Mouse (Mus musculus) heart, embryonic 14.5 days (tissue): ENCODE measurements around the gene Pecr. TPM values are rescaled to one million over a fixed set of nuclear protein-coding genes. Genes with fewer than 3 reads are reported as not detected.
"Not testable (repeated sequence)": the region's sequence is repeated elsewhere in the genome, so short reads cannot be mapped to it uniquely, and the experiment has no call there.

ENCODE experiments used
- ATAC-seq: fragments of 200-750 bp; cut with Nextera tagmentation; 2 replicates; pipeline ENCODE4 v1.8.0; 2017; ENCODE audit warnings: low read depth, moderate TSS enrichment; ENCODE audit not compliant: insufficient number of reproducible peaks, insufficient read depth, low FRiP score
- H3K27ac ChIP-seq, 2 experiments: fragments of 200-500 bp in 1 of 2; fragments of 300-500 bp in 1 of 2; sonication (generic) in 1 of 2; replicated peaks in 1 of 2; 2 replicates each; pipeline ENCODE4 v1.5.1; 2012 to 2014; ENCODE audit warnings: low read depth in 2 of 2, low read length in 2 of 2, control low read depth in 1 of 2, mild to moderate bottlenecking in 1 of 2, mixed read lengths in 1 of 2; ENCODE audit not compliant: control insufficient read depth in 1 of 2, insufficient read depth in 1 of 2
- H3K27me3 ChIP-seq: fragments of 300-500 bp; sonication (generic); 2 replicates; pipeline ENCODE4 v1.6.1; 2014; ENCODE audit warnings: mild to moderate bottlenecking, low read length, control low read depth; ENCODE audit not compliant: control insufficient read depth, insufficient read depth
- H3K36me3 ChIP-seq: fragments of 300-500 bp; sonication (generic); 2 replicates; pipeline ENCODE4 v1.6.1; 2014; ENCODE audit warnings: mild to moderate bottlenecking, control low read depth, low read length, mixed read lengths; ENCODE audit not compliant: control insufficient read depth, insufficient read depth
- H3K4me1 ChIP-seq, 2 experiments: fragments of 200-500 bp in 1 of 2; fragments of 300-500 bp in 1 of 2; sonication (generic) in 1 of 2; 2 replicates each; pipeline ENCODE4 v1.6.1; 2012 to 2014; ENCODE audit warnings: low read length in 2 of 2, control low read depth in 1 of 2, mixed read lengths in 1 of 2; ENCODE audit not compliant: control insufficient read depth in 2 of 2, insufficient read depth in 2 of 2
- H3K4me2 ChIP-seq: fragments of 300-500 bp; sonication (generic); 2 replicates; pipeline ENCODE4 v1.6.1; 2014; ENCODE audit warnings: mild to moderate bottlenecking, low read length
- H3K4me3 ChIP-seq, 2 experiments: fragments of 200-500 bp in 1 of 2; fragments of 300-500 bp in 1 of 2; sonication (generic) in 1 of 2; 2 replicates each; pipeline ENCODE4 v1.5.1; 2012 to 2014; ENCODE audit warnings: low read length in 2 of 2, mild to moderate bottlenecking in 2 of 2, control low read depth in 1 of 2, low read depth in 1 of 2, moderate library complexity in 1 of 2; ENCODE audit not compliant: control insufficient read depth in 1 of 2, insufficient read depth in 1 of 2
- H3K9ac ChIP-seq: fragments of 300-500 bp; sonication (generic); 2 replicates; pipeline ENCODE4 v1.6.1; 2014; ENCODE audit warnings: mild to moderate bottlenecking, low read length
- H3K9me3 ChIP-seq: fragments of 300-500 bp; sonication (generic); 2 replicates; pipeline ENCODE4 v1.6.1; 2016; ENCODE audit warnings: low read length, control low read depth; ENCODE audit not compliant: control insufficient read depth
- WGBS: fragments of 180-500 bp; shearing (Covaris S2); extraction: QIAGEN DNeasy Blood & Tissue Kit; methylation state at CpG from one replicate; pipeline ENCODE4 v1.1.7; 2014; 5-methylcytosine and 5-hydroxymethylcytosine counted together
- polyA plus RNA-seq: library from polyadenylated mRNA; unstranded; fragments of >200 nt; fragmentation: Nextera tagmentation; extraction: Ambion mirVana; gene quantifications from 2 replicates; pipeline ENCODE4 v1.2.1, GENCODE M21; 2014

The Pecr gene
- polyA plus RNA-seq, 1 experiment from 2014 or later: 23.8 TPM

GRCm38 (mm10) chr1:72228974-72229373 lies 55.1 kb downstream of the Pecr start:
- H3K9ac ChIP-seq: no peak overlapping the region
- H3K9me3 ChIP-seq: no peaks in the 10 kb centered on the region
- H3K27me3 ChIP-seq: no peaks in the 10 kb centered on the region
- no peak overlapping the region for H3K4me3 ChIP-seq
- H3K36me3 ChIP-seq: no peaks in the 10 kb centered on the region
- WGBS: 43% methylated on average over 3 of the region's 3 CpGs
- H3K4me1 ChIP-seq: no peaks in the 10 kb centered on the region
- no peak overlapping the region for H3K4me2 ChIP-seq
- no peak overlapping the region for H3K27ac ChIP-seq
- no peak for ATAC-seq

- ATAC-seq: no peak
- WGBS: 87% methylated on average over 5 of the region's 5 CpGs
- Histone ChIP-seq H3K4me1 (no peaks in the 10 kb centered on the region), H3K36me3 (no peaks in the 10 kb centered on the region), H3K4me3 (no peak overlapping the region), H3K4me2 (no peak overlapping the region), H3K9ac (no peak overlapping the region), H3K27me3 (no peaks in the 10 kb centered on the region; the same call in 1 of the 2 replicates), H3K27ac (no peak overlapping the region), H3K9me3 (no peaks in the 10 kb centered on the region)
These were observed 56.6 kb downstream of the Pecr start for GRCm38 (mm10) chr1:72227546-72227945.

- Histone ChIP-seq H3K9me3 (no peaks in the 10 kb centered on the region), H3K9ac (no peak overlapping the region), H3K4me2 (peak overlapping the region; percentile 77), H3K27ac (peak overlapping the region in 1 of 2 experiments; percentile 9; a peak in 1 of 4 replicates), H3K27me3 (no peaks in the 10 kb centered on the region; the same call in 1 of the 2 replicates), H3K4me1 (no peaks in the 10 kb centered on the region), H3K36me3 (no peaks in the 10 kb centered on the region), H3K4me3 (no peak overlapping the region)
- 52% methylated on average over 4 of the region's 4 CpGs for WGBS
- no peak for ATAC-seq
These were observed 57.1 kb downstream of the Pecr start for GRCm38 (mm10) chr1:72226887-72227481.

GRCm38 (mm10) chr1:72226172-72226886 lies 57.8 kb downstream of the Pecr start:
- ATAC-seq: peak; percentile 65
- no peaks in the 10 kb centered on the region for H3K9me3 ChIP-seq
- H3K36me3 ChIP-seq: no peaks in the 10 kb centered on the region
- no peaks in the 10 kb centered on the region; the same call in 1 of the 2 replicates for H3K27me3 ChIP-seq
- peak overlapping the region; percentile 50 to 58; a peak in 3 of 4 replicates for H3K4me3 ChIP-seq
- peak overlapping the region in 1 of 2 experiments; percentile 9; a peak in 1 of 4 replicates for H3K27ac ChIP-seq
- H3K4me2 ChIP-seq: peak overlapping the region; percentile 77
- H3K9ac ChIP-seq: peak overlapping the region; percentile 71
- no peaks in the 10 kb centered on the region for H3K4me1 ChIP-seq
- 1% methylated on average over 9 of the region's 18 CpGs for WGBS

GRCm38 (mm10) chr1:72225720-72226171 lies 58.4 kb downstream of the Pecr start:
- H3K4me2 ChIP-seq: peak overlapping the region; percentile 77
- WGBS: 1% methylated on average over 24 of the region's 31 CpGs
- H3K27me3 ChIP-seq, H3K4me1 ChIP-seq, H3K36me3 ChIP-seq, H3K27ac ChIP-seq, H3K9me3 ChIP-seq: not testable (repeated sequence)
- peak overlapping the region; percentile 71 for H3K9ac ChIP-seq
- peak; percentile 74 for ATAC-seq
- peak overlapping the region; percentile 50 to 58 for H3K4me3 ChIP-seq

GRCm38 (mm10) chr1:72225054-72225718 lies 58.9 kb downstream of the Pecr start:
- WGBS: 11% methylated on average over 13 of the region's 13 CpGs
- H3K4me2 ChIP-seq: peak overlapping the region; percentile 77
- ATAC-seq: no peak

GRCm38 (mm10) chr1:72220008-72220407 lies 64.1 kb downstream of the Pecr start:
- no peaks in the 10 kb centered on the region for H3K36me3 ChIP-seq
- H3K9ac ChIP-seq: no peak overlapping the region
- peaks cover 4 to 5% of the 10 kb centered on the region in 2 experiments for H3K4me1 ChIP-seq
- H3K4me2 ChIP-seq: no peak overlapping the region
- whole genome bisulfite sequencing: 19% methylated on average over 4 of the region's 4 CpGs
- H3K9me3 ChIP-seq: no peaks in the 10 kb centered on the region
- no peak overlapping the region for H3K27ac ChIP-seq
- no peak overlapping the region for H3K4me3 ChIP-seq
- ATAC-seq: no peak
- no peaks in the 10 kb centered on the region; the same call in 1 of the 2 replicates for H3K27me3 ChIP-seq

More at GRCm38 (mm10) chr1:72225054-72225718, 58.9 kb downstream of the Pecr start:
- H3K27me3 ChIP-seq: no peaks in the 10 kb centered on the region; the same call in 1 of the 2 replicates
- peak overlapping the region; percentile 50 to 58 for H3K4me3 ChIP-seq
- peak overlapping the region; percentile 71 for H3K9ac ChIP-seq
- no peaks in the 10 kb centered on the region for H3K36me3 ChIP-seq
- no peak overlapping the region for H3K27ac ChIP-seq
- no peaks in the 10 kb centered on the region for H3K9me3 ChIP-seq
- H3K4me1 ChIP-seq: no peaks in the 10 kb centered on the region
